Mouse (Mus musculus) splenic B cell, adult 2 months (primary cell): Measurements from ENCODE around the gene 1700021F07Rik.
A peak's percentile ranks its signal among the peaks of the same experiment; 100 is the strongest.

Source experiments
- DNase-seq: peaks from one replicate; pipeline ENCODE4 v3.0.0-alpha.2; 2011; ENCODE audit warnings: low read depth, low spot score
- H3K27me3 ChIP-seq: 2 replicates; pipeline ENCODE4 v1.6.1; 2012; ENCODE audit warnings: mild to moderate bottlenecking, low read length, moderate library complexity, mixed read lengths; ENCODE audit not compliant: control insufficient read depth, poor library complexity, insufficient read depth, severe bottlenecking
- H3K36me3 ChIP-seq: 2 replicates; pipeline ENCODE4 v1.6.1; 2012; ENCODE audit warnings: mild to moderate bottlenecking, low read length, moderate library complexity, mixed read lengths; ENCODE audit not compliant: control insufficient read depth, poor library complexity, insufficient read depth, severe bottlenecking

The 1700021F07Rik gene

GRCm38 (mm10) chr2:173522376-173522775 lies at the start of gene 1700021F07Rik:
1700021F07Rik (plus strand) TSS chr2:173522586.
- no peaks in the 10 kb centered on the region for H3K36me3 ChIP-seq
- no peaks in the 10 kb centered on the region for H3K27me3 ChIP-seq
- DNase-seq: no peak

GRCm38 (mm10) chr2:173473233-173473632 lies 49.2 kb upstream of the 1700021F07Rik start:
- DNase-seq: no peak

GRCm38 (mm10) chr2:173479050-173479449 lies 43.3 kb upstream of the 1700021F07Rik start:
- H3K36me3 ChIP-seq: no peaks in the 10 kb centered on the region
- DNase-seq: no peak

More at GRCm38 (mm10) chr2:173473233-173473632, 49.2 kb upstream of the 1700021F07Rik start:
- Histone ChIP-seq H3K36me3 (no peaks in the 10 kb centered on the region), H3K27me3 (no peaks in the 10 kb centered on the region)

GRCm38 (mm10) chr2:173484486-173484885 lies 37.9 kb upstream of the 1700021F07Rik start:
- no peaks in the 10 kb centered on the region for H3K27me3 ChIP-seq
- DNase-seq: no peak
- no peaks in the 10 kb centered on the region for H3K36me3 ChIP-seq

More at GRCm38 (mm10) chr2:173479050-173479449, 43.3 kb upstream of the 1700021F07Rik start:
- H3K27me3 ChIP-seq: no peaks in the 10 kb centered on the region

GRCm38 (mm10) chr2:173499612-173500011 lies 22.8 kb upstream of the 1700021F07Rik start:
- H3K36me3 ChIP-seq: no peaks in the 10 kb centered on the region
- no peaks in the 10 kb centered on the region for H3K27me3 ChIP-seq
- no peak for DNase-seq

GRCm38 (mm10) chr2:173513977-173514376 lies 8.4 kb upstream of the 1700021F07Rik start:
- DNase-seq: no peak
- no peaks in the 10 kb centered on the region for H3K36me3 ChIP-seq
- H3K27me3 ChIP-seq: no peaks in the 10 kb centered on the region

GRCm38 (mm10) chr2:173515186-173515585 lies 7.2 kb upstream of the 1700021F07Rik start:
- no peak for DNase-seq
- no peaks in the 10 kb centered on the region for H3K36me3 ChIP-seq
- H3K27me3 ChIP-seq: no peaks in the 10 kb centered on the region

- H3K27me3 ChIP-seq: no peaks in the 10 kb centered on the region
- DNase-seq: no peak
- no peaks in the 10 kb centered on the region for H3K36me3 ChIP-seq
Measured at GRCm38 (mm10) chr2:173516150-173516855, 6.1 kb upstream of the 1700021F07Rik start.

- Histone ChIP-seq H3K36me3 (no peaks in the 10 kb centered on the region), H3K27me3 (no peaks in the 10 kb centered on the region)
- DNase-seq: peak; percentile 20
Measured at GRCm38 (mm10) chr2:173528493-173528892, 6.1 kb downstream of the 1700021F07Rik start.

GRCm38 (mm10) chr2:173532711-173533462 lies 10.5 kb downstream of the 1700021F07Rik start:
- Histone ChIP-seq H3K36me3 (no peaks in the 10 kb centered on the region), H3K27me3 (no peaks in the 10 kb centered on the region)
- DNase-seq: no peak

- H3K27me3 ChIP-seq: no peaks in the 10 kb centered on the region
- DNase-seq: peak; percentile 30
- H3K36me3 ChIP-seq: no peaks in the 10 kb centered on the region
Measured at GRCm38 (mm10) chr2:173534581-173534980, 12.2 kb downstream of the 1700021F07Rik start.

- Histone ChIP-seq H3K27me3 (no peaks in the 10 kb centered on the region), H3K36me3 (no peaks in the 10 kb centered on the region)
- DNase-seq: no peak
Measured at GRCm38 (mm10) chr2:173535390-173535789, 13.0 kb downstream of the 1700021F07Rik start.

GRCm38 (mm10) chr2:173535886-173536285 lies 13.5 kb downstream of the 1700021F07Rik start:
- no peaks in the 10 kb centered on the region for H3K27me3 ChIP-seq
- DNase-seq: no peak
- no peaks in the 10 kb centered on the region for H3K36me3 ChIP-seq

- H3K36me3 ChIP-seq: no peaks in the 10 kb centered on the region
- no peak for DNase-seq
Measured at GRCm38 (mm10) chr2:173539781-173540180, 17.4 kb downstream of the 1700021F07Rik start.

GRCm38 (mm10) chr2:173541748-173542147 lies 19.4 kb downstream of the 1700021F07Rik start:
- Histone ChIP-seq H3K36me3 (no peaks in the 10 kb centered on the region), H3K27me3 (no peaks in the 10 kb centered on the region)
- no peak for DNase-seq

More at GRCm38 (mm10) chr2:173539781-173540180, 17.4 kb downstream of the 1700021F07Rik start:
- no peaks in the 10 kb centered on the region for H3K27me3 ChIP-seq
